Mouse (Mus musculus) splenic B cell, adult 2 months (primary cell): ENCODE results near the gene Ppef2.

Experiments used
- DNase-seq: peaks from one replicate; pipeline ENCODE4 v3.0.0-alpha.2; 2011; ENCODE audit warnings: low read depth, low spot score
- H3K27me3 ChIP-seq: 2 replicates; pipeline ENCODE4 v1.6.1; 2012; ENCODE audit warnings: mild to moderate bottlenecking, low read length, moderate library complexity, mixed read lengths; ENCODE audit not compliant: control insufficient read depth, poor library complexity, insufficient read depth, severe bottlenecking
- H3K36me3 ChIP-seq: 2 replicates; pipeline ENCODE4 v1.6.1; 2012; ENCODE audit warnings: mild to moderate bottlenecking, low read length, moderate library complexity, mixed read lengths; ENCODE audit not compliant: control insufficient read depth, poor library complexity, insufficient read depth, severe bottlenecking

The Ppef2 gene

GRCm38 (mm10) chr5:92183071-92183830 is 72.8 kb downstream of the Ppef2 start:
- Histone ChIP-seq H3K36me3 (peaks cover 8% of the 10 kb centered on the region), H3K27me3 (no peaks in the 10 kb centered on the region)
- no peak for DNase-seq
